Mouse (Mus musculus): ENCODE measurements around the gene Mical3.

DNA sequence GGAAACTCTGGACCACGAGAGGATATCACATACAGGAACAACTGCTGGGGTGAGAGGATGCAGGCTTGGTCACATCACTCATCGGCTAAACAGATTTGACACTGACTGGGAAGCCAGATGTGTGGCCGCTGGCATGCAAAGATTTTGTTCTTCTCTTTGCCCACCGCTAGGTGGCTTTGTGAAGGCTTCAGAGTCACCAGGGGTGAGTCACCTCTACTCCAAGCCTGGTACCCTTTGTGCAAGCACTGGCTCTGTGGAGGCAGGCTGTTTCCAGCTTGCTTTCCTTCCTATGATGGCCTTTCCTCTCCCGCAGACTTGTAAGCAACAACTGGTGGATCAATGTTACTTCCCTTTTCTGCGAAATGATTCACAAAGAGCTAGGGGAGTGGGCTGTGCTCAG, 149.3 kb downstream of the Mical3 start:
- no peak for TF ChIP-seq CEBPB (IDR thresholded peaks at IDR 0.05; ENCODE audit: low read depth)
- TF ChIP-seq CTCF (IDR thresholded peaks at IDR 0.05; ENCODE audit: control insufficient read depth, insufficient read depth, insufficient read length): no peak
- no peak for TF ChIP-seq MAX (IDR thresholded peaks at IDR 0.05)
- peak; percentile 15 for TF ChIP-seq MYOD1 (IDR thresholded peaks at IDR 0.05; ENCODE audit: control insufficient read depth, insufficient read length, low read depth)

Data from C2C12 (cell line).